Mouse (Mus musculus) urinary bladder, postnatal 25 days (tissue): ENCODE data around the gene Brd2.

Source experiments
- DNase-seq: peaks from one replicate; pipeline ENCODE4 v3.0.0; 2022; ENCODE audit warnings: low spot score

Brd2 gene

DNA sequence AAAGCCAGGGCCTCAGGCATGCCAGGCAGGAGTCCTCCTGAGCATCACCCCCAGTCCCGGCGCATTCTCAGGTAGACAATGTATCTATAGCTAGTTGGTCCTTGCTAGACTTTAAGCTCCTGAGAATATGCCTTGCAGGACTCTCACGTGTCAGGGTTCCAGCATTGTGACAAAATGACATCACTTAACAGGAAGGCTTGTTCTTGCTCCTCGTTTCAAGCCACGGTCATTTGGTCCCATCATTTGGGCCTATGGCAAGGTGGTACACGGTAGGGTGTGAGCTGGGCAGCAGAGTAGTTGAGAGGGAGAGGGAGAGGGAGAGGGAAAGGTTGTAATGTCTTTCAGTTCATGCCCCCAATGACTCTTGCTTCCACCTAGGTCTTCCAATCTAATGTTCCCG is 9.5 kb upstream of the Brd2 start:
- no peak for DNase-seq

DNA sequence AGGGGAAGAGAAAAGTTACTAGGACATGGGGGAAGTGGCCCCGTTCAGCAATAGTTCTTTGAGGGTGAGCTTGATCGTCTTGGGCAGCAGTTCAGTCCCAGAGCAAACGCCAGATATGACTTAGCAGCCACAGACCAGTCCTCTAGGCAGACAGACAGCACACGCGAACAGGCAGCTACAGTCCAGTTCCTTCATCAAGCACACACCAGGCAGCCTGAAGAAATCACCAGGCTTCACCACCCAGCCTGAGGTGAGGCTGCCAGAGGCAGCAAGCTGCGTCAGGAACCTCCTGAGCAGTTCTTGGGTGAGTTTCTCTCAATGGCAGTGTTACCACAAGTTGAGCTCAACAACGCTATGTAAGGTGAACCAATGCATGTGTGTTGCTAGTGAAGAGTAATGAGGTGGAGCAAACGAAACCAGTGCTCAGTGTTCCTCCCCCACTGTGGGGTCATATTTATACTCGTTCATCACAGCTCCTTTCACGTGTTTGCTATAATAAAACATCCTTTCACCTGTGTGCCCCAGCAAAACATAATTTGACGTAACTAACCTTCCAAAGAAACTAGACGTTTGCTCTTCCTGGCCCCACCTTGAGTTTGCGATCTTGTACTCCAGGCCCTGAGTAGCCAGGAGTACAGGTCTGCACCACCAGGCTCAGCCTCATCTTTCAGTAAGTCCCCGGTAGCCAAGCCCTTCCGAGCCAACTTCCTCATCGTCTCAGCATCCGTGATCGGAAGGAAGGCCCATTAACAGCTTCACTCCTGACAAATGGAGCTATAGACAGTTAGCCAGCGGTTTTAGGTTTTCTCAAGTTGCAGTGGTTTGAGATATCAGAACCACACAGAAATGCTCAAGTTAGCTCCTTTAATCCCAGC is 7.9 kb upstream of the Brd2 start:
- DNase-seq = no peak

- no peak for DNase-seq
Observed at GRCm38 (mm10) chr17:34128944-34129791, 6.7 kb upstream of the Brd2 start.

DNA sequence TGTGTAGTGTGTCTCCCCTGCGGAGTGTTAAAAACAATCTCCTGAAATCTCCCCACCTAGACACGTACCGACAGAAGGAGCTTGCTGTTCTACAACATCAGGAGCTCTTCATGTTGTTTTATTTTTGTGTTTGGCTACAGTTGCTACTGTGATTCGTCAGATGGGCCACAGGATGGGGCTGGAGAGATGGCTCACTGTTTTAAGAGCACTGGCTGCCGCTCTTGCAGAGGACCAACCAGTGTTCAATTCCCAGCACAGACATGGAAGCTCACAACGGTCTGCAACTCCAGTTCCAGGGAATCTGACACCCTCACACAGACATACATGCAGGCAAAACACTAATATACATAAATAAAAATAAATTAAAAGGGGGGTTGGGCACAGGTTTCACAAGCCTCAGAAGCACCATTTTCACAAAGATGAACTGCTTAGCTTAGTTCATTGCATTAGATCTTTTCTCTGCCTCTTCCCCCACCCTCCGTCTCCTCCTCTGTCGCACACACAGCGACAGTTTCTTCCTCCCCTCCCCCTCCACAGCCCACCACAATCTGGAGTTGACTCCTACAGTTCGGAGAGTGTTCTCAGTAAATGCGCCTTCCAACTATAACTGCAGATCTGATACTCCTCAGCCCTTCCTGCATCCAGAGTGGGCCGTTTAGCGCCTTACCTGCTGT is 6.0 kb upstream of the Brd2 start:
- DNase-seq = no peak

- DNase-seq = no peak
Observed at GRCm38 (mm10) chr17:34127475-34127874, 5.0 kb upstream of the Brd2 start.

DNA sequence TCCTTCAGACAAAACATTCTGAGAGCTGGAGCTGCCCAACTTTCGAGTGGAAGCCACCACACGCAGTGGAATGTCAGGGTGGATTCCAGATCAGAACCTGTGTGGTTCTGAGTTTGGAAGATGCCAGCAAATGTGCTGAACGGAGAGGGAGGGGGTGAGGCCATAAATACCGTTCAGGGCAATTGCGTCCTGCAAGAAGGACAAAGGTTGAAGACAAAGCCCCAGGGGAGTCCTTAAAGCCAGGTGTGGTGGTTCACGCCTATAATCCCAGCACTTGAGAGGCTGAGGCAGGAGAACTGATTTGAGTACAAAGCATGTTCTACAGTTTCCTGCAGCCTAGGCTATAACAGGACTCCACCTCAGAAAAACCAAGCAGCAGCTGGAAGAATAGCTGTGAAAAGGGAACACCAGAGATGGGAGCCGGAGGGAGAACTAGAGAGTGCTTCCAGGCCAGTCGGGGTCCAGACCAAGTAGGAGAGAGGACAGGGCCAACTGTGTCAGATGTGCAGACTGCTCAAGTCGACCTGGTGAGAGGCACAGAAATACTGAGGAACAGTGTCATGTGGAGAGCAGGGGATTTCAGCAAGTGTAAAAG is 4.5 kb upstream of the Brd2 start:
- DNase-seq = no peak

- no peak for DNase-seq
Observed at GRCm38 (mm10) chr17:34124649-34125048, 2.2 kb upstream of the Brd2 start.

GRCm38 (mm10) chr17:34123518-34123917 is 1.1 kb upstream of the Brd2 start:
- DNase-seq = no peak

GRCm38 (mm10) chr17:34123111-34123510 is 677 bp upstream of the Brd2 start:
- no peak for DNase-seq

- no peak for DNase-seq
Observed at GRCm38 (mm10) chr17:34121879-34122187, 601 bp downstream of the Brd2 start.

- peak; percentile 81 for DNase-seq
Observed at GRCm38 (mm10) chr17:34121172-34121878, 1.1 kb downstream of the Brd2 start.

DNA sequence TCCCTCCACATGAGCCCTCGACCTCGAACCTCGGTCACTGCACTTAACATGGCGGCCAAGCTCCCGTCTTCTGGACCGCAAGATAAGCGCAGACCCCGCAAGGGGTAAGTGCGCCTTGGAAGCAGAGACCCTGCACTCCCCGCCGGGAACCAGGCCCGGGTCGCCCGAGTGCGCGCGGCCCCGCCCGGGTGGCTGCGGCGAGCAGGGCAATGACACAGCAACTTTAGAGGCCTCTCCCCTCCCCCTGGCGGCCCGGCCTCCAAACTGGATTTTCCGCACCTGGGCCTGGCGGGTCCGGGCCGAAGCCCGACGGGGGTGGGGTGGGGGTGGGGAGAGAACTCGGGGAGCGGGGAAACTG is 1.6 kb downstream of the Brd2 start:
- peak; percentile 83 for DNase-seq

- peak; percentile 79 for DNase-seq
Observed at GRCm38 (mm10) chr17:34120180-34120723, 2.2 kb downstream of the Brd2 start.

GRCm38 (mm10) chr17:34119249-34120179 is 2.9 kb downstream of the Brd2 start, which contains the start of gene H2-DMa:
Gene H2-DMa (plus strand): TSS chr17:34119541.
- DNase-seq = peak; percentile 98

GRCm38 (mm10) chr17:34118873-34119248 is 3.6 kb downstream of the Brd2 start:
- no peak for DNase-seq

DNA sequence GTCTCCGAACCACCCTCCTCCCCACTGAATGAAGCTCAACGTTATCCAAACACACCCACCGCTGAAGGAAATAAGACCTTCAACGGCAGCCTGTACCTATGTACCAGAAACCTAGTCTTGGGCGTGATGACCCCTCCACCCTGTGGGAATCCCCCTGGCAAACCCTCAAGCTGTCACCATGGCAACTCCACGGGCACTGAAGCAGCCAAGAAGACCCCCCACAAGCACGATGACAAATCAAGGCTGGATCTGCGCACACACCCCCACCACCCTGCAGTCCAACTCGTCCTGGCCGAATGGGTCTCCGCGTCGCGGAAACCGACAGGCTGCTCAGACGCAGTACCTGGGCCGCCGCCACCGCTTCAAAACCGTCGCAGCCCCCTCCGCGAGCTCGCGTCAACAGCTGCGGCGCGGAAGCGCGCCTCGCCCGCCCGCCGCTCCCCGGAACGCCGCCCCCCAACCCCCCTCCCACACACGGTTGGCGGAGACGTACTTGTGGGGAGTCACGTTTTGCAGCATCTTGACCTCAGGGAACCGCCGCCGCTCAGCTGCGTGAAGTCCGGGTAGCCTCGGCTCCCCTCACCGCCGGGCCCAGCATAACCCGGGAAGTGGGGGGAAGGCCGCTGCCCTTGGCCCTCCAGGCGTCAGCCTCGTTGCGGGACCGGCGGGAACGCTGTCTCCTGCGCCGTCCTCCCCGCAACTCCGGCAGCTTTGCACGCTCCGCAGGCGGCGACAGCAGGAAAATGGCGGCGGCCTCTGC is 4.1 kb downstream of the Brd2 start:
- DNase-seq = peak; percentile 51

DNA sequence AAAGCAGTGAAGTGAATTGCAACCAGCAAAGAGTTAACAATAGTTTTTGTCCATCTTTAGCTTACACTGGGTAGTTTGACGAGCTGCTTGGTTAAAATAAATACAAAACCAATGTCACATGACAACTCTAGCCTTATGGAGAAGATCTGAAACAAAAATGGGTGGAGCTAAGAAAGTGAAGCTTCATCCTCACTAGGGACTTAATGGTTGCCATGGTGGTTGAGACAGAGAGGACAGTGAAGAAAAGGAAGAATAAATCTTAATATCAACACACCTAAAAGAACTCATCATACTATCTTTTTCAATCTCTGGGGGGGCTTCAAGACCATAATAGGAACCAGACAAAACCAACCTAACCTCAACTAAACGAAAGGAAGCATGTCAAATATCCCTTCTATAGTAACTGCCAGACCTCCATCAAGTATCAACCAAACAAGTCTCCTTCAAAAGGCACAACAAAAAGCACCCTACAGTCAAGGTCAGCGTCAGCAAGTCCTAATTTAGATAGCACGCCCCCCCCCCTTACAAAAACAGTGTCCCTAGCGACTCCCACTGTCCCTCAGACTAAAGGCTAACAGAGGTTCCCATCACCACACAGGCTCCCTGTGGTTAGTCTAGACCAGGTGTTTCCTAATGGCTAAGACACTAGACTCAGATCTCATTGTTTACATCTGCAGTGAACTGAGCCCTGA is 4.9 kb downstream of the Brd2 start:
- DNase-seq = no peak

GRCm38 (mm10) chr17:34116736-34117370 is 5.6 kb downstream of the Brd2 start:
- DNase-seq = no peak
